Mouse (Mus musculus): ENCODE measurements around the gene 2410004B18Rik.

DNA sequence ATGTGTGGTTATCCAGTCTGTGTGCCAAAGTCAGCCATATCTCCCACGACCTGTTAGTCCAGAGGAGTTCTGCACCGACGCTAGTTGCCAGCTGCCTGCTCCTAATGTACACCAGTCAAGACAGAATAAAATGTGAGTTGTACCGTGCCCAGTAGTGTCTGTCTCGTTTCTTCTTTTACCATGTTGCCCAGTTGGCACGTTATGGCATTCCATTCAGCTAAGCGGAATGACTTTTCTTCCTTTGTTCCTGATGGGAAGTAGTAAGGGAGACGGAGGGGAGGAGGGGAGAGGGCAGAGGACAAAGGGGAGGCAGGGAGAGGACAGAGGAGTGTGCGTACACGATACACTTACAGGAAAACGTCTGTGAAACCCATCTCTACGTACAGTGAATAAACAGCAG is 43.7 kb upstream of the 2410004B18Rik start:
- TF ChIP-seq POLR2A (IDR thresholded peaks at IDR 0.05; ENCODE audit: insufficient read length, low read depth) (no peak), SRF (IDR thresholded peaks at IDR 0.05; ENCODE audit: control insufficient read depth, insufficient read length, low read depth) (no peak), TCF12 (IDR thresholded peaks at IDR 0.05; ENCODE audit: insufficient read depth, poor library complexity, severe bottlenecking) (no peak), MAX (IDR thresholded peaks at IDR 0.05; ENCODE audit: low read depth) (no peak), E2F4 (IDR thresholded peaks at IDR 0.05; ENCODE audit: insufficient read depth) (no peak), CEBPB (IDR thresholded peaks at IDR 0.05; ENCODE audit: insufficient read depth, poor library complexity, severe bottlenecking) (no peak), USF1 (IDR thresholded peaks at IDR 0.05; ENCODE audit: low read depth) (no peak)

All from myocyte (in vitro differentiated cells).